Mouse (Mus musculus) left cerebral cortex, adult 11 months (tissue): ENCODE results near the gene Prr15l.

Source experiments
- DNase-seq: peaks from one replicate; pipeline ENCODE4 v3.0.0; 2022; ENCODE audit warnings: low spot score

Prr15l gene

GRCm38 (mm10) chr11:96947849-96948248, 19.9 kb downstream of the Prr15l start:
- no peak for DNase-seq

GRCm38 (mm10) chr11:96950767-96951166, 22.9 kb downstream of the Prr15l start:
- DNase-seq = no peak

GRCm38 (mm10) chr11:96952426-96952825, 24.5 kb downstream of the Prr15l start:
- DNase-seq = no peak

- no peak for DNase-seq
Observed at GRCm38 (mm10) chr11:96952896-96953295, 25.0 kb downstream of the Prr15l start.

GRCm38 (mm10) chr11:96955094-96955493, 27.2 kb downstream of the Prr15l start:
- no peak for DNase-seq

GRCm38 (mm10) chr11:96956009-96956724, 28.3 kb downstream of the Prr15l start:
- DNase-seq = no peak

DNA sequence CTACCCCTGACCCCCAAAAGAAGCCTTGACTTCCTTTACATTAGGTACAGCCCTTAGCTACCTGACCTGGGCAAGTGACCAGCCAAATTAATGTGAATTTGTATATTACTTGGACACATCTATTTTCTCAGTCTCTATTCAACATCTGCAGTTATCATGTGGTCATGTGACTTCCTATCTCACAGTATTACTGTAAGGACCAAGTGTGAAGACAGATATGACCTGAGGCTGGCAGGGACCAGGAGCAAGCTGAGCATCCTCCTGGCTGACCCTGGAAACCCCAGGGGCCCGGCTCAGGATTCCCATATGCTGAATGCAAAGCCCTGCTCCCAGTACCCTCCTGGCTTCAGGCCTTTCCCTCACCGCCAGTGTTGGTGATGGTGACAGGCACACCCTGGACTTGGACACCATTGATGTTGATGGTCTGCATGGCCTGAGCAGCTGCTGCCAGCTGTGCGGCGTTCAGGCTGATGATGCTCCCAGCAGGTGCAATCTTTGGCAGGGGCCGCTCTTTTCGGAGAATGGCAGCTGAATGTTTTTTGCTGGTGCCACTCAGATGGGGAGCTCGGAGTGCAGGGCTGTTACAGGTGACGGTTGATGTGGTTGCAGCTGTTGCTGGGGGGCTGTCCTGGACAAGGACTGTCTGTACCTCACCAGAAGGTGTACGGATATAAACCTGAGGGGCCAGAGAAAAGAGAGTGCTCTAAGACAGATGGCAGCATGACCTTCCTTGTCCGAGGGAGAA, 29.3 kb downstream of the Prr15l start:
- DNase-seq = no peak

GRCm38 (mm10) chr11:96963580-96963979, 35.7 kb downstream of the Prr15l start:
- peak; percentile 81 for DNase-seq

GRCm38 (mm10) chr11:96966172-96966571, 38.3 kb downstream of the Prr15l start:
- DNase-seq = no peak

DNA sequence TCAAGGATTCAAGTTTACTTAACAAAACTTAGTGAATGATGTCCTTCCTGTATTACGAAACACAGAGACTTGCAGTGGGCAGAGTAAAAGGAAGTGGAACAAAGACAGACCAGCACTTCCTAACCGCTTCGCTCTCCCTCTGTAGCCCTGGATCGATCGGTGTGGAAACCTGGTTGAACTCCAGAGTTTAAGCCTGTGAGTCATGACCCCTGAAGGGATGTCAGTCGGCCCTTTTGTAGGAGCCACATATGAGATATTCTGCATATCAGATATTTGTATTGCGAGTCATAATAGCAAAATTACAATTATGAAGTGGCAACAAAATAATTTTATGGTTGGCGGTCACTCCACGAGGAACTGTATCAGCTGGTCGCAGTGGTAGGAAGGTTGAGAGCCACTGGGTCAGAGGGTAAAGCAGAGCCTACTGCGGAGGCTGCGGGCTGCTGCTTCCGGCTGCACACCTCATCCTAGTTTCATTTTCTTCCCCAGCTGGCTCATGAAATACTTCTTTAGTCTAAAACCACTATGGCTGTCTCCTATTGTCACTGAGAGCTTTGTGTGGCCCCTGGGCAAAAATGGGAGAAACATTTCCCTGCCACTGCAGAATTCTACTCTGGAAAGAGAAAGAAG, 39.1 kb downstream of the Prr15l start:
- no peak for DNase-seq

GRCm38 (mm10) chr11:96967544-96968269, 39.8 kb downstream of the Prr15l start:
- DNase-seq = no peak

DNA sequence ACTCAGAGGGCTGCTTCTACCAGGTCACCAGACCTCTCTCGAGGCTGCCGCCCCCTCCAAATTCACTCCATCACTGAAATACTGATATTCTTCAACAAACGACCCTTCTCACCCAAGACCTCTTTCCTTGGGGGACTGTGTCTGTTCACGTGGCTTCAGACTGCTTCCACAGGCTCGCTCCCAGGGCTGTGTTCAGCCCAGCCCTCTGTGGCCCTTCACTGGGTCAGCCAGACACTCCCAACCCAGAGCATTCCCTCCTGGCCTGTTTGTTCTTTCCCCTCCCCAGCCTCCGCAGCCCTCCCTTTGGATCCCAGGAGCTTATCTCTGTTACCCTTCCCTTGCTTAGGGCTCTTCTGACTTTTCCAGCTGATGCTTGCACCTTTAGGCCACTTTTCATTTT, 40.6 kb downstream of the Prr15l start:
- no peak for DNase-seq

DNA sequence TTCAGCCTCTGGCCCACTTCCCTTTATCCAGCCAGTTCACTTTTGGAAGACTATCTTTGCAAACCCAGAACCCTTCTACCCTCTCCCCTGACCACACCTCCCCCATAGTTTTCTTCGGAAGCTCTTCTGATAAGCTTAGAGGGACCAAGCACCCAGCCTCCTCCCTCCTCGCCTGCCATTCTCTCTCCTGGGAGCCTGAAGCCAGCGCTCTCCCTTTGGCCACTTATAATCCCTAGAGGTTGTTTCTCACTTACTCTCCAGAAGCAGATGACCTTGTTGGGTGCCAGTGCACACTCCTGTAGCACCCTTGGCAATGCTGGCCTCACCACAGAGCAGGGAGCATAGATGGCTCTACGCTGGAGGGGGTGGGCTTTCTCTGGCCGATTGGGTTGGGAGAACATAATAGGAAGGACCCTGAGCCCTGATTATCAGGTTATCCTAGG, 41.4 kb downstream of the Prr15l start:
- no peak for DNase-seq

GRCm38 (mm10) chr11:96969746-96970145, 41.8 kb downstream of the Prr15l start:
- DNase-seq = no peak

GRCm38 (mm10) chr11:96970341-96970740, 42.4 kb downstream of the Prr15l start:
- DNase-seq = no peak

GRCm38 (mm10) chr11:96972906-96973305, 45.0 kb downstream of the Prr15l start:
- DNase-seq = no peak

DNA sequence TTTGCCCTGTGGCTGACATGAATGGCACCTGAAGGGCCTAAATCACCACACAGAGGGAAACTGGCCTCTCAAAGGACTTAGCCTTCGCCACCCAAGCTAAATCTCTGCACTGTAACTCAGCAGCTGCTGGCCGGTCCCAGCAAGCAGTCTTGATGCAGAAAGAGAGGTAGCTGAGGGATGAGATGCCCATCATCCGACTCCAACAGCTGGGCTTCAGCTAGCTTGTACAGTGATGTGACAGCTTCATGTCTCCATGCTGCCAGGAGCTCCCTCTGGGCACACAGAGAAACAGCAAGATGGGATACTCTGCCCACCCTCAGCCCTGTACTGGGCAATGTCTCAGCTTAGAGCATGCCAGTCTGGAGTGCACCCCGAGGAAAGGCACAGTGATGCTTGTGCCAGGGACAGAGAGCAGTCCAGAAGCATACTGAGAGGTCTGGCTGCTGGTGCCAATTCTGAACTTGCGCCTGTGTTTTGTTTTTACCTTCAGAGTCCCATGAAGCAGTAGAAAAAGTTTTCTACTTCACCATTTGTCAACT, 45.6 kb downstream of the Prr15l start:
- DNase-seq = no peak

DNA sequence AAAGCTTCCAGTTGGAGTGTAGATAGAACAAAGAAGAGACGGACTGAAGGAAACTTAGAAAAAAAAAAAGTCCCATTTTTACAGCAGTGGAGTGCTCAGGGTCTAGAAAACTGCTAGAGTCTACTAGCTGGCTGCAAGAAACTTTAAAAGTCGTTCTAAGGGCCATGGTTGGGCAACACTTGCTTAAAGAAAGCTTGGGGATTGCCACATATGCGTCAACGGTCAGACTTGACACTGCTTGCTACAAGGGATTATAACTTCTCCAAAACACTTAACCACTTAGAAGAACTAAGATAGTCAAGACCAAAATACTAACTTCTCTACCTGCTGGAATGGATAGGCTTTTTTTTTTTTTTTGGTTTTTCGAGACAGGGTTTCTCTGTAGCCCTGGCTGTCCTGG, 46.9 kb downstream of the Prr15l start:
- DNase-seq = no peak

GRCm38 (mm10) chr11:96975511-96976378, 47.8 kb downstream of the Prr15l start:
- DNase-seq = no peak

DNA sequence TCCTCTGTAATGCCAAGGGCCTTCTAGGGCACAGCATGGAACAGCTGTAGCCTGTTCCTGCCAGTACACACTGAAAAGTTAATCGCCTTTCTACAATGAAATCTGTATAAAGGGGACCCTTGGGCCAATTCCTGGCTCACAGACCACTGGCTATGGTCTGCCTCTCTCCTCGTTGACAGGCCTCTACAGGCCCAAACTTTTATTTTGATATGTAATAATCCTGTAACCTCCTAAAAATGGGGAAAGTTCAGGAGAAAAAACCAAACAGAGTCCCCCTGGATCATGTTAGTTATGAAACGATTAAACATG, 48.4 kb downstream of the Prr15l start:
- no peak for DNase-seq

GRCm38 (mm10) chr11:96976911-96977591, 49.1 kb downstream of the Prr15l start:
- peak; percentile 68 for DNase-seq
